Mouse (Mus musculus): Measurements from ENCODE around the gene Unc13d. TPM values are rescaled to one million over a fixed set of nuclear protein-coding genes. Genes with fewer than 3 reads are reported as not detected.

Gene Unc13d
- polyA plus RNA-seq, 1 experiment from 2014 or later: 6.9 TPM

DNA sequence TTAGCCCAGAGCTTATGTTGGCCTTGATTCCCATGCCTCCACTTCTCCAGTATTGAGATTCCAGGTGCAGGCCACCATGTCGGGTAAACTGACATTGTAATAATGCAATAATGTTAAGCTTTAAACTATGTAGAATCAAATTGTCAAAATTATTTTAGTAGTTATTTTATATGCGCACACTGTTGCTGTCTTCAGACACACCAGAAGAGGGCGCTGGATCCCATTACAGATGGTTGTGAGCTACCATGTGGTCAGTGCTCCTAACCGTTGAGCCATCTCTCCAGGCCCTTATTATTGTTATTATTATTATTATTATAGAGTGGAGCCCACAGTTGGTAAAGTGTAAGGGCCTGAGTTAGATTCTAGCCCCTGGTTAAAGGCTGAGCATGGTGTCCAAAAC, 33.3 kb upstream of the Unc13d start:
- H3K9me3 ChIP-seq (ENCODE audit: low read length): no peaks in the 10 kb centered on the region
- no peak overlapping the region for H3K4me3 ChIP-seq (ENCODE audit: low read depth, low read length)
- ATAC-seq: no peak
- TF ChIP-seq EP300 (IDR thresholded peaks at IDR 0.05; ENCODE audit: low read depth) (no peak), CTCF (IDR thresholded peaks at IDR 0.05; ENCODE audit: low read depth) (0 out of 2 replicates have a peak, but pooled peaks have one; percentile 23)
- WGBS (ENCODE audit: insufficient replicate concordance): 74% methylated on average over 4 of the region's 4 CpGs
- 0 out of 2 replicates have a peak, but pooled peaks cover 2% of the 10 kb centered on the region for H3K36me3 ChIP-seq (replicated peaks; ENCODE audit: insufficient read depth, low read length)
- H3K4me2 ChIP-seq (ENCODE audit: low read depth, low read length): no peak overlapping the region
- H3K27ac ChIP-seq (ENCODE audit: low read depth): peak overlapping the region; percentile 17; the same call in 1 of the 2 replicates
- no peak for DNase-seq
- peaks cover 31% of the 10 kb centered on the region for H3K27me3 ChIP-seq (ENCODE audit: insufficient read depth, low read length)
- H3K9ac ChIP-seq (replicated peaks): no peak overlapping the region
- peaks cover 28% of the 10 kb centered on the region for H3K4me1 ChIP-seq (ENCODE audit: insufficient read depth)

DNA sequence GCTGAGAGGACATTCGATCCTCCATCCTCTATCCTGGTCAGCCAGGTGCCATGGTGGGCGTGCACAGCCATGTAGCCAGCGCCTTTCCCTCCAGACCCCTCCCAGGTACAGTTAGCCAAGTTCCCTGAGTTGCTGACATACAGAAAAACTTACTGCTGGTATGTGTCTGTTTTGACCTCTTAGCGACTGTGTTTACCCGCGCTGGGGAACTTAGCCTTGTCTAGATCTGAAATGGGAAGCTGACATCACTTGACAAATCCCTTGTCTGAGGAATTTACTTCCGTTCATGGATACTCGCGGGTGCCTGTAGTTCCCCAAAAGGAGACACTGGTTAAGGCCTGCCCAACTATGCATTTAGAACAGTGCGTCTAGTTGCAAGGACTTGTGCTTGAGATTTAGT, 32.8 kb upstream of the Unc13d start:
- WGBS (ENCODE audit: insufficient replicate concordance): 18% methylated on average over 10 of the region's 10 CpGs
- ATAC-seq (peak; percentile 26; the same call in 1 of the 2 replicates), DNase-seq (no peak)
- no peaks in the 10 kb centered on the region for H3K9me3 ChIP-seq (ENCODE audit: low read length)
- H3K36me3 ChIP-seq (replicated peaks; ENCODE audit: insufficient read depth, low read length): 0 out of 2 replicates have a peak, but pooled peaks cover 2% of the 10 kb centered on the region
- H3K27me3 ChIP-seq (ENCODE audit: insufficient read depth, low read length): peaks cover 31% of the 10 kb centered on the region
- peaks cover 29% of the 10 kb centered on the region for H3K4me1 ChIP-seq (ENCODE audit: insufficient read depth)
- H3K9ac ChIP-seq (replicated peaks): peak overlapping the region; percentile 71
- no peak; the same call in 1 of the 2 replicates for TF ChIP-seq EP300 (IDR thresholded peaks at IDR 0.05; ENCODE audit: low read depth)
- no peak for TF ChIP-seq CTCF (IDR thresholded peaks at IDR 0.05; ENCODE audit: low read depth)
- H3K4me3 ChIP-seq (ENCODE audit: low read depth, low read length): peak overlapping the region; percentile 60
- peak overlapping the region; percentile 76 for H3K27ac ChIP-seq (ENCODE audit: low read depth)
- peak overlapping the region; percentile 80 for H3K4me2 ChIP-seq (ENCODE audit: low read depth, low read length)

DNA sequence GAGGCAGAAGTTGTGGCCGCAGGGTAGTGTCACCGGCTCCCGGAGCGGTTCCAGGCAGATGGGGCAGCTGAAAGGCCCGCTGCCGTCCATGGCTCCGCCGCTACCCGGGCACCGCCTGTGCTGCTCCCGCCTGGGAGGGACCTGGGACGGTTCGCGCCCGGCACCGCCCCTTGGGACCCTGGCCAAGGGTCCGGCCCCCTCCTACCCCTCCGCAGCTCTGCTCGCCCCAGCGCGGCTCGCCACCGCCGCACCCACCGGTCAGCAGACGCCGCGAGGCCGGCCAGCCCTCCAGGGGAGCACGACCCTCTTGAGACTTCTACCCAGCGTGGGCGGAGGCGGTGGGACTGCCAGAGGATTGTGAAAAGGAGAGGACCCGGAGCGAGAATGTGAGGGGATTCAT, 32.4 kb upstream of the Unc13d start:
- ATAC-seq (peak; percentile 71), DNase-seq (peak; percentile 66)
- Histone ChIP-seq H3K9ac (replicated peaks) (peak overlapping the region; percentile 71), H3K4me3 (ENCODE audit: low read depth, low read length) (peak overlapping the region; percentile 60), H3K27me3 (ENCODE audit: insufficient read depth, low read length) (peaks cover 31% of the 10 kb centered on the region), H3K36me3 (replicated peaks; ENCODE audit: insufficient read depth, low read length) (0 out of 2 replicates have a peak, but pooled peaks cover 2% of the 10 kb centered on the region), H3K4me2 (ENCODE audit: low read depth, low read length) (peak overlapping the region; percentile 80), H3K27ac (ENCODE audit: low read depth) (peak overlapping the region; percentile 76), H3K4me1 (ENCODE audit: insufficient read depth) (peaks cover 29% of the 10 kb centered on the region), H3K9me3 (ENCODE audit: low read length) (no peaks in the 10 kb centered on the region)
- WGBS (ENCODE audit: insufficient replicate concordance): 2% methylated on average over 30 of the region's 35 CpGs
- TF ChIP-seq EP300 (IDR thresholded peaks at IDR 0.05; ENCODE audit: low read depth): no peak

DNA sequence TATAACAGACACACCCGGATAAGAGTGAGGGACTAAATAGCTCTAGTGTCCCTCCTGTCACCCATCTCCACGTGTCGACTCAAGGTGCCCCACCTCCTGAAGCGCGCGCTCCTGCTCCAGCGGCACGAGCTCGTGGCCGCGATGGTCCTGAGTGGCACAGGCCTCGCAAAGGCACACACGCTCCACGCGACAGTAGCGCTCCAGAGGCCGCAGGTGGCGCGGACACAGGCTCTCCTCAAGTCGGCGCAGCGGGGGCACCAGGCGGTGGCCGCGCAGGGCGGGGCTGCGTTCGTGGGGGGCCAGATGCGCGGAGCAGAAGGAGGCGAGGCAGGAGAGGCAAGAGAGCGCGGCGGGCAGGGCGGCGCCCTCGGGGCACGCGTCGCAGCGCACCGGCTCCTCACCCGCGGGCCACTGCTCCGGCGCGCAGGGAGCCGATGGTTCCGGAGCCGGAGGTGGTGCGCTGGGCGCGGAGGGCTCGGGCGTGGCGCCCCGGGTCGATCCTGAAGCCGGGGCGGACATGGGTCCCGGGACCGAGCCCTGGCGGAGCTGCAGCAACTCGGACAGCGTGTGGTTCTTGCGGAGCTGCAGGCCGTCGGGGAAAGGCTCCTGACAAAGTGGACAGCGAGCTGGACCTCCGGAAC, 31.8 kb upstream of the Unc13d start:
- H3K4me3 ChIP-seq (ENCODE audit: low read depth, low read length): peak overlapping the region; percentile 60
- peak overlapping the region; percentile 71 for H3K9ac ChIP-seq (replicated peaks)
- H3K4me2 ChIP-seq (ENCODE audit: low read depth, low read length): peak overlapping the region; percentile 80
- H3K36me3 ChIP-seq (replicated peaks; ENCODE audit: insufficient read depth, low read length): 0 out of 2 replicates have a peak, but pooled peaks cover 2% of the 10 kb centered on the region
- H3K4me1 ChIP-seq (ENCODE audit: insufficient read depth): peaks cover 31% of the 10 kb centered on the region
- TF ChIP-seq EP300 (IDR thresholded peaks at IDR 0.05; ENCODE audit: low read depth): no peak
- peak; percentile 12; the same call in 1 of the 2 replicates for TF ChIP-seq CTCF (IDR thresholded peaks at IDR 0.05; ENCODE audit: low read depth)
- peak; percentile 50 for DNase-seq
- WGBS (ENCODE audit: insufficient replicate concordance): 3% methylated on average over 62 of the region's 70 CpGs
- no peaks in the 10 kb centered on the region for H3K9me3 ChIP-seq (ENCODE audit: low read length)
- peak; percentile 42 for ATAC-seq
- H3K27me3 ChIP-seq (ENCODE audit: insufficient read depth, low read length): peaks cover 31% of the 10 kb centered on the region
- peak overlapping the region; percentile 76 for H3K27ac ChIP-seq (ENCODE audit: low read depth)

DNA sequence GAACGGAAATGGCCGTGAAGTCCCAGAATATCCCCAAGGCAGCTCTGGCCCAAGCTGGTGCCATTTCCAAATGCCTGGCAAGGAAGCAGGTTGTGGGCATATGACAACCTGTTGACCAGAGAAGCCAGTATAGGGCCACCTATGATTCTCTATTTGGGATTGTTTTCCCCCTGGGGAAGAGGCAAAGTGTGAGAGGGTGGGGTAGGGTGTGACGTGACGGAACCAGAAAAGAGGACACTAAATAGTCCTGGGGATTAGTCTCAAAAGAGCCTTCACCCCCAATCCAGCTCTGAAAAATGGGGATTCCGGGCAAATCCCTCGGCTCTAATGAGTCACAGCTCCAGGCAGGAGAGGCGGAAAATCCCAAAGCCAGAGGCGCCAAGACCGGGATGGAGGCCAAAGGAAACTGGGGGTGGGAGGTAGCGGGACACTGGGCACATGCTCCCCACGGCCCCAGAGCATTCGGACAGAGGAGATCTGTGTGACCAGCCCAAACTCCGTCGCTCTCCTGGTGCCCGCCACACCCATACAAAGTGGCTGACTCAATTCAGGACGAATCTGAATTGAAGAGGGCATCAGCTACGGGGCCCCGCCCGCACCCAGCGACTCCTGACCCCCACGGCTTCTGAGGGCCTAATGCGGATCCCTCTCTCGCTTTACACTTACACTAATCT, 30.8 kb upstream of the Unc13d start:
- Histone ChIP-seq H3K4me3 (ENCODE audit: low read depth, low read length) (peak overlapping the region; percentile 60), H3K4me1 (ENCODE audit: insufficient read depth) (peaks cover 40% of the 10 kb centered on the region), H3K4me2 (ENCODE audit: low read depth, low read length) (peak overlapping the region; percentile 80), H3K9me3 (ENCODE audit: low read length) (no peaks in the 10 kb centered on the region), H3K27ac (ENCODE audit: low read depth) (no peak overlapping the region; the same call in 1 of the 2 replicates), H3K27me3 (ENCODE audit: insufficient read depth, low read length) (peaks cover 31% of the 10 kb centered on the region), H3K36me3 (replicated peaks; ENCODE audit: insufficient read depth, low read length) (0 out of 2 replicates have a peak, but pooled peaks cover 2% of the 10 kb centered on the region), H3K9ac (replicated peaks) (peak overlapping the region; percentile 71)
- TF ChIP-seq EP300 (IDR thresholded peaks at IDR 0.05; ENCODE audit: low read depth) (no peak), CTCF (IDR thresholded peaks at IDR 0.05; ENCODE audit: low read depth) (no peak)
- 26% methylated on average over 23 of the region's 23 CpGs for WGBS (ENCODE audit: insufficient replicate concordance)
- ATAC-seq (no peak), DNase-seq (peak; percentile 33)

DNA sequence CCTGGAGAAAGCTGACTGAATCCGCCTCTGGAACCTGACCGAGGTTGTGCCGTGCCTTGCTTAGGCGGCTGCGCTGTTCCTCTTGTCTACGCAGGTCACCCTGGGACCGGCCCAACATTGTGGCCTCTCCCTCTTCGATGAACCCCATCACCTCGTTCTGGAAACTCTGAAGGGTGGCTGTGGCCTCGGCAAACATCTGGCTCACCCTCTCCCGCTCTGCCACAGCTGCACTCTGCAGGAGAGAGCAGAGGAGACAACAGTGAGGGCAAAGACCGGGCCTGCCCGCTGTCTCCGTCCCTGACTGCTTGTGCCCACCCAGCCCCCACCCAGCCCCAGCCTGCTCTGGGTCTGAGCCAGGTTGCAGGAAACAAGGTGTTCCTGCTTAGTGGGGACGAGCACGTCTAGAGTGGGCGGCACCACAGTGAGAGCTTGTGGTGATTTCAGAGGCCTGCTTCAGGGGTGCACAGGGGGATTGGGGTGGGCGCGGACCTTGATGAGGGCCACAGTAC, 30.1 kb upstream of the Unc13d start:
- H3K9me3 ChIP-seq (ENCODE audit: low read length): no peaks in the 10 kb centered on the region
- no peak overlapping the region for H3K27ac ChIP-seq (ENCODE audit: low read depth)
- peak overlapping the region; percentile 80 for H3K4me2 ChIP-seq (ENCODE audit: low read depth, low read length)
- 57% methylated on average over 19 of the region's 19 CpGs for WGBS (ENCODE audit: insufficient replicate concordance)
- DNase-seq (peak; percentile 21), ATAC-seq (no peak)
- TF ChIP-seq EP300 (IDR thresholded peaks at IDR 0.05; ENCODE audit: low read depth): no peak
- TF ChIP-seq CTCF (IDR thresholded peaks at IDR 0.05; ENCODE audit: low read depth): no peak
- peak overlapping the region; percentile 60; the same call in 1 of the 2 replicates for H3K4me3 ChIP-seq (ENCODE audit: low read depth, low read length)
- 0 out of 2 replicates have a peak, but pooled peaks cover 2% of the 10 kb centered on the region for H3K36me3 ChIP-seq (replicated peaks; ENCODE audit: insufficient read depth, low read length)
- peaks cover 31% of the 10 kb centered on the region for H3K27me3 ChIP-seq (ENCODE audit: insufficient read depth, low read length)
- H3K4me1 ChIP-seq (ENCODE audit: insufficient read depth): peaks cover 46% of the 10 kb centered on the region
- peak overlapping the region; percentile 34 for H3K9ac ChIP-seq (replicated peaks)

Data from liver, postnatal 0 days (tissue).